Mouse (Mus musculus): ENCODE measurements around the gene Spatc1l. TPM values are rescaled to one million over a fixed set of nuclear protein-coding genes. Genes with fewer than 3 reads are reported as not detected.

The Spatc1l gene
- polyA plus RNA-seq, 1 experiment from 2014 or later = not detected

DNA sequence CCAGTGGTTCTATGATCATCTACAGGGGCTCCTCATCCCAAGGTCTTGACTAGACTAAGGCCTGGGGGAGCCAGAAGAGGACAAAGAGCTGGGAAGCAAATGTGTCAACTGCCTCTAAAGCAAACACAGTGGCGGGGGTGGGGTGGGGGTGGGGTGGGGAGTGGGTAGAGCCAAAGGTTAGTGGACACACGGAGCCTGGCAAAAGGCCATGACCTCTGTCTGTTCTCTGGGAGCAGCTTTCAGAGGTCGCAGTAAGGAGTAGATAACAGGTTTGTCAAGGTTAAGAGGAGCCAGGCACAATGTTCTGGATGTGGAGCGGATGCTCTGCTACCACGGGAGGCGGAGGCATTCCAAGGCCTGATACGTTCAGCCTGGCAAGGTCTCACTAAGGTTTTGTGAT lies 14.8 kb downstream of the Spatc1l start:
- no peaks in the 10 kb centered on the region for H3K27me3 ChIP-seq (replicated peaks; ENCODE audit: control insufficient read depth, insufficient read depth, low read length)

DNA sequence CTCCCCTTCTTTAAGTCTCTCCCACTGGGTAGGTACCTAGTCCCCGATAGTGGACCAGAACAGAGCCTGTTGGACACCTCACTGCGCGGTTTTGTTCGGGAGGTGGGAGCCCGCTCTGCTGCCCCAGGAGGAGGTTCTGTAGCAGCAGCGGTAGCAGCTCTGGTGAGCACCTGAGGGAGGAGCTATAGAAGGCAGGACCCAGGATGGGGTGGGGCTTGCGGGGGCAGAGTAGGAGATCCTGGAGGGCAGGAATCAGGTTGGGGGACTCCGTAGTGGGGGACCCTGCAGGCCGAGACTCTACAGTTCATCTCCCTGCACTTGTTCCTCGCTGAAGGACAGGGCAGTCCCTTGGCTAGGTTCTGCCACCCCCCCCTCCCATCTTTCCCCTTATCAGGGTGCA lies 22.1 kb downstream of the Spatc1l start:
- Histone ChIP-seq H3K9ac (ENCODE audit: low read depth, low read length) (no peak overlapping the region), H3K4me3 (ENCODE audit: low read length) (no peak overlapping the region)
- 7% methylated on average over 10 of the region's 10 CpGs for WGBS

More for the DNA sequence above, 14.8 kb downstream of the Spatc1l start:
- no peak overlapping the region for H3K9ac ChIP-seq (ENCODE audit: low read depth, low read length)
- WGBS = 83% methylated on average over 7 of the region's 7 CpGs
- no peaks in the 10 kb centered on the region for H3K36me3 ChIP-seq (ENCODE audit: control insufficient read depth, insufficient read depth, low read length)
- H3K4me2 ChIP-seq (ENCODE audit: low read length) = no peak overlapping the region
- H3K4me3 ChIP-seq (ENCODE audit: low read length) = no peak overlapping the region
- H3K27ac ChIP-seq (ENCODE audit: low read depth, low read length) = no peak overlapping the region
- H3K9me3 ChIP-seq (ENCODE audit: control insufficient read depth, low read length) = no peaks in the 10 kb centered on the region
- H3K4me1 ChIP-seq (ENCODE audit: control insufficient read depth, insufficient read depth, low read depth, low read length) = no peaks in the 10 kb centered on the region
- no peak for ATAC-seq

DNA sequence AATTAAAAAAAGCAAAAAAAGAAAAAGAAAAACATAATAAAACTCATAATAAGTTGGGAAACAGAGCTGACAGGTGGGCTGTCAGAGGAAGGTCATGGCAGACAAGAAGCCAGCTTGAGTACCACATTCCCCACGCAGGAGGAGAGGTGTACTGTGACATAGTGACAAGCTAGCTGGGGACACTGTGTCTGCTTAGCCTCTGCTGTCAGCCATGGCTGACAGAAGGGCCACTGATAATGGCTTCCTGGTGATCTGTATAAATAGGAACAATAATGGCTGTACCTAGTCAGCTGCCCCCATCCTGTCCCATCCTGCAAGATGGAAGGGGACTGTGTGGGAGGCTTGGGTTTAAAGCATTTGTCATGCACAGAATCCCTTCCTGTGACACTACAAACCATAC lies 24.1 kb downstream of the Spatc1l start:
- no peak for ATAC-seq
- Histone ChIP-seq H3K27me3 (replicated peaks; ENCODE audit: control insufficient read depth, insufficient read depth, low read length) (no peaks in the 10 kb centered on the region), H3K4me3 (ENCODE audit: low read length) (no peak overlapping the region), H3K36me3 (ENCODE audit: control insufficient read depth, insufficient read depth, low read length) (no peaks in the 10 kb centered on the region), H3K9me3 (ENCODE audit: control insufficient read depth, low read length) (no peaks in the 10 kb centered on the region), H3K4me2 (ENCODE audit: low read length) (no peak overlapping the region), H3K4me1 (ENCODE audit: control insufficient read depth, insufficient read depth, low read depth, low read length) (no peaks in the 10 kb centered on the region), H3K9ac (ENCODE audit: low read depth, low read length) (no peak overlapping the region), H3K27ac (ENCODE audit: low read depth, low read length) (no peak overlapping the region)
- WGBS = 50% methylated on average over 1 of the region's 1 CpGs

More for the DNA sequence above, 22.1 kb downstream of the Spatc1l start:
- H3K4me2 ChIP-seq (ENCODE audit: low read length) = peak overlapping the region; percentile 45
- no peaks in the 10 kb centered on the region for H3K27me3 ChIP-seq (replicated peaks; ENCODE audit: control insufficient read depth, insufficient read depth, low read length)
- no peak overlapping the region for H3K27ac ChIP-seq (ENCODE audit: low read depth, low read length)
- no peaks in the 10 kb centered on the region for H3K4me1 ChIP-seq (ENCODE audit: control insufficient read depth, insufficient read depth, low read depth, low read length)
- H3K36me3 ChIP-seq (ENCODE audit: control insufficient read depth, insufficient read depth, low read length) = no peaks in the 10 kb centered on the region
- no peaks in the 10 kb centered on the region for H3K9me3 ChIP-seq (ENCODE audit: control insufficient read depth, low read length)
- no peak for ATAC-seq

DNA sequence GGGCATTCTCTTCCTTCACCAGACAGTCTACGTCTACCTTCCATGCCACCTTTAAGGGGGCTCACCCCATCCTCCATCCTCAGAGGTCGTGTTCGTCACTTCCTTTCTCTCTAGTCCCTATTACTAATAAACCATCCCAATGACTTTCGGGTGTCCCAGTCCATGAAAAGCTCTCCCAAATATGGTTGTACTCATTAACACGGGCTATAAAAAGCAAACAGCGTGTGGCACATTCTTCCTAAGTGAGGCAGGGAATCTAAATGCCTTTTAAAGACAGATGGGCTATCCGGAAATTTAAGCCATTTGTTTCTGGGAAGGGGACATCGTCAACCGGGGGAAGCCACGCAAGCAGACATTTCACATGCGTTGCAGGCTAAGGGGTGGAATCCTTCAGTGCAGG lies 28.1 kb downstream of the Spatc1l start:
- Histone ChIP-seq H3K27me3 (replicated peaks; ENCODE audit: control insufficient read depth, insufficient read depth, low read length) (no peaks in the 10 kb centered on the region), H3K27ac (ENCODE audit: low read depth, low read length) (no peak overlapping the region), H3K9ac (ENCODE audit: low read depth, low read length) (no peak overlapping the region), H3K4me1 (ENCODE audit: control insufficient read depth, insufficient read depth, low read depth, low read length) (no peaks in the 10 kb centered on the region), H3K36me3 (ENCODE audit: control insufficient read depth, insufficient read depth, low read length) (no peaks in the 10 kb centered on the region), H3K4me2 (ENCODE audit: low read length) (no peak overlapping the region), H3K9me3 (ENCODE audit: control insufficient read depth, low read length) (no peaks in the 10 kb centered on the region), H3K4me3 (ENCODE audit: low read length) (no peak overlapping the region)
- ATAC-seq = no peak
- 85% methylated on average over 11 of the region's 11 CpGs for WGBS

DNA sequence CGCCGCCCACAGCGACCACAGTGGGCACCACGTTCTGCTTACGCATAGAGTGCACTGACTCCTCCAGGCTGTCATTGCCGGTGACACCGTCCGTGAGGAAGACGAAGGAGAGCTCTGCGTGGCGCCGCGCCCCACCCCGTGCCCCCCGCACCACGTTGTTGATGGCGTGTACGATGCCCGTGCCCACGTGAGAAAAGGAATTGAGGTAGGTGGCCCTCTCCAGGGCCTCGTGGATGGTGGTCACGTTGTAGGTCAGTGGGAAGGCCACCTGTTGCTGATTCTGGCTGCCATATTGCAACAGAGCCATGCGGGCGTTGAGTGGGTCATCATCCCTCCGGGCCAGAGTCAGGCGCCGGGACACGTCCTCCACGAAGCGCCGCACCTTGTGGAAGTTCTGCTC lies 34.3 kb downstream of the Spatc1l start:
- ATAC-seq = no peak
- no peaks in the 10 kb centered on the region for H3K36me3 ChIP-seq (ENCODE audit: control insufficient read depth, insufficient read depth, low read length)
- 92% methylated on average over 31 of the region's 31 CpGs for WGBS

DNA sequence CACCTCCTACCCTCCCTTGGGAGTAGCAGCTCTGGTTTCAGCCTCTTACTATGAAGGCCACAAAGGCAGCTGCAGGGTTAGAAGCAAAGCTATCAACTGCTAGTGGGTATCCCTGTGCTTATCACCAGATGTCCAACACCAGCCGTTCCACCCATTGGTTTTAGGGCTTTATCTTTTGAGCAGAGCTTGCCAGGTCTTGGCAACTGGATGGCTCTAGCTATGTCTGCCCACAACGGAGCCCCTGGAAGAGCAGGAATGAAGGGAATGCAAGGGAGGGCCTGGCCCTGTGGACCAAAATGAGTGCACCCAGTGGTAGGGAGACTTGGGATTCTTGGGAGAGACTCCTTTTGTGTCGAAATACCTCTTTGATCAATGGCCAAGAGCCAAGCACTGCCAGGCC lies 40.6 kb downstream of the Spatc1l start:
- no peak for ATAC-seq
- Histone ChIP-seq H3K9ac (ENCODE audit: low read depth, low read length) (no peak overlapping the region), H3K9me3 (ENCODE audit: control insufficient read depth, low read length) (no peaks in the 10 kb centered on the region; the same call in 1 of the 2 replicates), H3K4me3 (ENCODE audit: low read length) (no peak overlapping the region), H3K36me3 (ENCODE audit: control insufficient read depth, insufficient read depth, low read length) (no peaks in the 10 kb centered on the region), H3K4me2 (ENCODE audit: low read length) (no peak overlapping the region), H3K27me3 (replicated peaks; ENCODE audit: control insufficient read depth, insufficient read depth, low read length) (no peaks in the 10 kb centered on the region), H3K27ac (ENCODE audit: low read depth, low read length) (no peak overlapping the region), H3K4me1 (ENCODE audit: control insufficient read depth, insufficient read depth, low read depth, low read length) (no peaks in the 10 kb centered on the region)
- WGBS = 67% methylated on average over 3 of the region's 3 CpGs

More for the DNA sequence above, 34.3 kb downstream of the Spatc1l start:
- Histone ChIP-seq H3K4me1 (ENCODE audit: control insufficient read depth, insufficient read depth, low read depth, low read length) (no peaks in the 10 kb centered on the region), H3K4me2 (ENCODE audit: low read length) (no peak overlapping the region), H3K9ac (ENCODE audit: low read depth, low read length) (no peak overlapping the region), H3K27ac (ENCODE audit: low read depth, low read length) (no peak overlapping the region), H3K27me3 (replicated peaks; ENCODE audit: control insufficient read depth, insufficient read depth, low read length) (no peaks in the 10 kb centered on the region), H3K9me3 (ENCODE audit: control insufficient read depth, low read length) (no peaks in the 10 kb centered on the region), H3K4me3 (ENCODE audit: low read length) (no peak overlapping the region)

DNA sequence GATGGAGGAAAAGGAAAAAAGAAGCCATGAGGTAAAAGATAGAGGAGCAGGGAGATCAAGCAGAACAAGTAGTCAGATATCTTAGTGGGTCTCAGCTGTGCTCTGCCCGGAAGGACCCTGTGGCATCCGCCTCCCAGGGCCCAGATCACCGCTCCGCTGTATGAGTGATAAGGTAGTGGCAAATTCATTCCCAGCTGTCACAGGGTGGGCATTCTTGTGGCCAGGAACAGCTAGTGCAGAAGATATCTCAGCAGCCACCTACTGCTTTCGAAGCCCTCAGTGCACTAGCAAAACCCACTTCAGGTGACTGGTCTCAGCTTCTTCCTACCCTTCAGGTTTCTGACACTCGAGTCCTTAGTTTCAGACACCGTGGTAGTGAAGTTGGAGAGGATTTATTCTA lies 50.4 kb downstream of the Spatc1l start:
- no peak overlapping the region for H3K4me2 ChIP-seq (ENCODE audit: low read length)
- no peak overlapping the region for H3K27ac ChIP-seq (ENCODE audit: low read depth, low read length)
- H3K9me3 ChIP-seq (ENCODE audit: control insufficient read depth, low read length) = no peaks in the 10 kb centered on the region
- H3K36me3 ChIP-seq (ENCODE audit: control insufficient read depth, insufficient read depth, low read length) = no peaks in the 10 kb centered on the region
- 91% methylated on average over 7 of the region's 7 CpGs for WGBS
- H3K4me1 ChIP-seq (ENCODE audit: control insufficient read depth, insufficient read depth, low read depth, low read length) = no peaks in the 10 kb centered on the region
- H3K9ac ChIP-seq (ENCODE audit: low read depth, low read length) = no peak overlapping the region
- H3K4me3 ChIP-seq (ENCODE audit: low read length) = no peak overlapping the region
- no peaks in the 10 kb centered on the region for H3K27me3 ChIP-seq (replicated peaks; ENCODE audit: control insufficient read depth, insufficient read depth, low read length)
- no peak for ATAC-seq

Other genes with a start within 250 kb of the Spatc1l start
- gene Dip2a, start 217.0 kb upstream of the Spatc1l start, polyA plus RNA-seq (2015; fragmentation: Nextera tagmentation; extraction: Ambion mirVana) = 18.0 and 20.1 TPM in 2 replicates
- not detected in 2 replicates for gene AC141477.1, start 121.8 kb upstream of the Spatc1l start, polyA plus RNA-seq (2015; fragmentation: Nextera tagmentation; extraction: Ambion mirVana)
- gene Pcnt, start 119.5 kb upstream of the Spatc1l start, polyA plus RNA-seq (2015; fragmentation: Nextera tagmentation; extraction: Ambion mirVana) = 5.5 and 7.1 TPM in 2 replicates
- 0.16 TPM in 1 of 2 replicates, not detected in the other for gene 2610028H24Rik, start 113.2 kb upstream of the Spatc1l start, polyA plus RNA-seq (2015; fragmentation: Nextera tagmentation; extraction: Ambion mirVana)
- 43.8 and 57.2 TPM in 2 replicates for gene Mcm3ap, start 93.3 kb upstream of the Spatc1l start, polyA plus RNA-seq (2015; fragmentation: Nextera tagmentation; extraction: Ambion mirVana)
- 5.1 and 5.9 TPM in 2 replicates for gene Ybey, start 93.2 kb upstream of the Spatc1l start, polyA plus RNA-seq (2015; fragmentation: Nextera tagmentation; extraction: Ambion mirVana)
- 41.6 and 50.7 TPM in 2 replicates for gene Lss, start 30.7 kb upstream of the Spatc1l start, polyA plus RNA-seq (2015; fragmentation: Nextera tagmentation; extraction: Ambion mirVana)
- gene Ftcd, start 13.4 kb downstream of the Spatc1l start, polyA plus RNA-seq (2015; fragmentation: Nextera tagmentation; extraction: Ambion mirVana) = 0.08 and 0.10 TPM in 2 replicates
- 20.0 and 35.2 TPM in 2 replicates for gene Col6a2, start 61.4 kb downstream of the Spatc1l start, polyA plus RNA-seq (2015; fragmentation: Nextera tagmentation; extraction: Ambion mirVana)
- gene Col6a1, start 163.9 kb downstream of the Spatc1l start, polyA plus RNA-seq (2015; fragmentation: Nextera tagmentation; extraction: Ambion mirVana) = 26.5 and 43.1 TPM in 2 replicates